Comparison of ENCODE assay signal across 22 mouse cellular contexts in genomic region chr13:99824625-99825024, GRCm38 (mm10).
"Had no signal": no experiment of that assay in that cellular context is flagged by ENCODE, and none has a peak within 500 bp of the region (broad histone marks: within the 10 kb centered on the region; RNA-seq: fewer than 3 reads in every experiment).

No protein-coding gene starts in this region.

- H3K27me3 ChIP-seq: kidney, embryonic 15.5 days; limb, embryonic 12.5 days; limb, embryonic 15.5 days; lung, embryonic 15.5 days; neural tube, embryonic 12.5 days; neural tube, embryonic 15.5 days; stomach, embryonic 15.5 days had no signal

- H3K27ac ChIP-seq: kidney, embryonic 15.5 days; limb, embryonic 12.5 days; limb, embryonic 15.5 days; liver, embryonic 14.5 days; lung, embryonic 15.5 days; neural tube, embryonic 12.5 days; neural tube, embryonic 15.5 days; stomach, embryonic 15.5 days had no signal

- DNase-seq: kidney, adult 8-10 months; kidney, postnatal 10 days; kidney, postnatal 36 days; left cerebral cortex, postnatal 4 days; liver, postnatal 0 days; lung, postnatal 14 days; lung, postnatal 4 days; midbrain, embryonic 14.5 days; right cerebral cortex, adult 18-20 months; right cerebral cortex, postnatal 14 days; spleen, adult 18-20 months; thymus, postnatal 25 days had no signal

- H3K36me3 ChIP-seq: kidney, embryonic 15.5 days; limb, embryonic 12.5 days; limb, embryonic 15.5 days; lung, embryonic 15.5 days; neural tube, embryonic 12.5 days; neural tube, embryonic 15.5 days; stomach, embryonic 15.5 days had no signal

- H3K9ac ChIP-seq: kidney, embryonic 15.5 days; limb, embryonic 12.5 days; limb, embryonic 15.5 days; liver, embryonic 14.5 days; liver, postnatal 0 days; lung, embryonic 15.5 days; neural tube, embryonic 12.5 days; neural tube, embryonic 15.5 days; stomach, embryonic 15.5 days had no signal

- H3K4me1 ChIP-seq: kidney, embryonic 15.5 days; limb, embryonic 12.5 days; limb, embryonic 15.5 days; lung, embryonic 15.5 days; neural tube, embryonic 12.5 days; neural tube, embryonic 15.5 days; stomach, embryonic 15.5 days had no signal

- H3K4me2 ChIP-seq: kidney, embryonic 15.5 days; limb, embryonic 12.5 days; limb, embryonic 15.5 days; liver, embryonic 11.5 days; lung, embryonic 15.5 days; midbrain, embryonic 11.5 days; neural tube, embryonic 12.5 days; neural tube, embryonic 15.5 days; stomach, embryonic 15.5 days had no signal

- H3K9me3 ChIP-seq: kidney, embryonic 15.5 days; limb, embryonic 12.5 days; limb, embryonic 15.5 days; lung, embryonic 15.5 days; neural tube, embryonic 12.5 days; neural tube, embryonic 15.5 days; stomach, embryonic 15.5 days had no signal

- ATAC-seq: liver, postnatal 0 days had no signal

- H3K4me3 ChIP-seq: kidney, embryonic 15.5 days; limb, embryonic 12.5 days; limb, embryonic 15.5 days; lung, embryonic 15.5 days; neural tube, embryonic 12.5 days; neural tube, embryonic 15.5 days; stomach, embryonic 15.5 days had no signal
